Mouse (Mus musculus) kidney, adult 2 months (tissue): Measurements from ENCODE around the gene Adprh.

Experiments used
- CTCF ChIP-seq: fragments of 200-500 bp; conservative IDR thresholded peaks from 2 replicates; pipeline ENCODE4 v1.5.1; 2011; ENCODE audit warnings: low read depth, mild to moderate bottlenecking, control low read depth, low read length, moderate library complexity, mixed read lengths; ENCODE audit not compliant: insufficient read depth, insufficient read length
- POLR2A ChIP-seq: fragments of 200-500 bp; IDR thresholded peaks from one replicate; pipeline ENCODE4 v1.6.1; 2011; ENCODE audit warnings: low read depth, low read length, control low read depth

GRCm38 (mm10) chr16:38399531-38400231 lies 52.8 kb downstream of the Adprh start:
- no peak for TF ChIP-seq POLR2A
- TF ChIP-seq CTCF: no peak
